Mouse (Mus musculus) small intestine, adult 10 weeks (tissue): Measurements from ENCODE around the gene Nfkbiz. TPM values are rescaled to one million over a fixed set of nuclear protein-coding genes. Genes with fewer than 3 reads are reported as not detected.

Experiments used
- polyA plus RNA-seq: library from polyadenylated mRNA; stranded (reverse); fragments of 350-450 nt; fragmentation: Illumina TruSeq; extraction: RNeasy Lipid Tissue Mini Kit (QIAGEN cat#74804); gene quantifications from one replicate; pipeline ENCODE4 v1.2.3, GENCODE M21; 2014; ENCODE audit warnings: low replicate concordance

Nfkbiz gene
- 75.0 TPM for polyA plus RNA-seq

DNA sequence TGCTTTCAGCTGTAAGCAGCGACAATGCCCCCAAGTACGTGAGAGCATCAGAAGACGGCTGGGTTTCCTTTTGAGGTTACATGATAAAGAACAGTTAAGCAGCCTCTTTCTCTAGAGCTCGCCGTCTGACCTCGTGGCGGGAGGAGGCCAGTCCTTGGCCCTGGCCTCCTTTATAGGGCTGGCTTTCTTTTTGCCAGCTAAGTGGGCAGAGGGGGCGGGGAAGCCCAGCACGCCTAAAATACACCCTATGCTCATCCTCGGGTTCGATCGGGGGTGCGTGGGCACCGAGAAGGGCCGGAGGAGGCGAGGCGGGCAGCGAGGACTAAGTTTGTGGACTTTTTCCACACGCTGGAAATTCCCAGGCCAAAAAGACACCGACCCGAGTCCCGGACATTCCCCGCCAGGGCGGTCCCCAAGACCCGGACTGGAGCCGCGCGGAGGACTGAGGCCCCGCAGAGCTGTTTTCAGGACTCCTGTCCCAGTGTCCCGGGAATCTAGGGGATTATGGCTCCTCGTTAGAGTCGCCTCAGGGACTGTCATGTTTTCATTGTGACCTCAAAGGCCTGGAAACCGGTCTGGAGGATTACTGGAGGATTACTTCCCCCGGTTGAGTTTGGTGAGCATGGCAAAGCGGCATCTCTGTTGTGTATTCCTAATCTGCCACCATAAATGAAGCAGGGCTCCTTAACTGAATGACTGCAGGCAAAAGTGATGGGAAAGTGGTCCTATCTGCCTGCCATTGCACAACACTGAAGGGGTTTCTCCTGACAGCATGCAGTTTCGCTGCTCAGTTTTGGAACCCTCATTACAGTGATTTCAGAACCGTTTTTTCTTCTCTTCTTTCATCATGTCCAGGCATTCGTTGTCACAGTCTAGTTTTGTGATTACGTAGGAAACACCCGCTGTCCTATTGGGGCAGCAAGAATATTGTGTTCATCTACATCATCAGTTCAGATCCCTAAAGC lies at the start of gene Nfkbiz:
Gene Nfkbiz, minus strand, starts transcription at position 390 of the 965 bp plus-strand sequence.

Other genes starting within 250 kb of the Nfkbiz start
- 0.82 TPM for gene Nxpe3, start 56.4 kb upstream of the Nfkbiz start, polyA plus RNA-seq
- gene Cep97, start 96.0 kb upstream of the Nfkbiz start, polyA plus RNA-seq, result 4.3 TPM
- gene Rpl24, start 127.4 kb upstream of the Nfkbiz start, polyA plus RNA-seq, result 291 TPM
- gene Zbtb11, start 135.0 kb upstream of the Nfkbiz start, polyA plus RNA-seq, result 34.0 TPM
- 304 TPM for gene Pcnp, start 190.8 kb upstream of the Nfkbiz start, polyA plus RNA-seq
- 46.0 TPM for gene Trmt10c, start 198.9 kb upstream of the Nfkbiz start, polyA plus RNA-seq
- 33.7 TPM for gene Senp7, start 209.4 kb upstream of the Nfkbiz start, polyA plus RNA-seq